Mouse (Mus musculus) urinary bladder, postnatal 4 days (tissue): ENCODE data around the gene B4galnt4.
A peak's percentile ranks its signal among the peaks of the same experiment; 100 is the strongest.

Experiments used
- DNase-seq, 2 experiments: peaks; one replicate each; pipeline ENCODE4 v3.0.0; 2021 to 2022; ENCODE audit warnings: low spot score in 2 of 2

The B4galnt4 gene

DNA sequence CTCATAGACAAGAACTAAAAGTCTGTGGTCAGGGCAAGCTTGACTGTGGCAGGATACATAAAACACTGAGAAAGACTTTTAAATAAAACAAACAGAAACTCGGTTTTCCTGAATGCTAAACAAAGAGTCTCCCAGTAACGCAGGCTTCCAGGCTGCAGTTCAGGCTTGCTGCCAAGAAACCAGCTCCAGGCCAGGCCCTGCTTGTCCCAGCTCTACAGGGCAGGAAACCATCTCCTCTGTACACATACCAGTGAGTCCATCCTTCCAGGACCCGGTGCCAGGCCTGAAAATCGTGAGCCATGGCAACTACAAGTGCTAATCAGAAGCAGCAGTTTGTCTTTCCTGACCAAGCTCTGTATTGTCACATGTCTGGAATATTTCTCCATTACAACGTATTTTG is 19.2 kb upstream of the B4galnt4 start:
- peak; percentile 69 to 78 for DNase-seq

DNA sequence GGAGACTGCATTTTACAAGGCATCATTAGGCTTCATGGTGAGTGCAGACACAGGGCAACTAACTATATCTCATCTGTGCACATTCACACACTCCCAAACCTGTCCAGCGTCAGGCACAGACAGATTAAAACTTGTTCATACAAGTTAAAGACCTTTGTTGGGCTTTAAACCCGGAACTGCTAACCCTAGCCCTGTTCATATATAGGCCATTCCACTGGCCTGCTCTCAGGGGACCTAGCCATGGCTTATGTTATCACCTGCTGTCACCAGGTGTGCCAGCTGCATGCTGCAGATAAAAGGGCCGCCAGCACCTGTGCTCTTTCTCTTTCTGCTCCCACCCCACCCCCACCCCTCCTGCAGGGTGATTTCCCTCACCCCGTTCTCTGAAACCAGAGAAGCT is 18.4 kb upstream of the B4galnt4 start:
- no peak for DNase-seq

DNA sequence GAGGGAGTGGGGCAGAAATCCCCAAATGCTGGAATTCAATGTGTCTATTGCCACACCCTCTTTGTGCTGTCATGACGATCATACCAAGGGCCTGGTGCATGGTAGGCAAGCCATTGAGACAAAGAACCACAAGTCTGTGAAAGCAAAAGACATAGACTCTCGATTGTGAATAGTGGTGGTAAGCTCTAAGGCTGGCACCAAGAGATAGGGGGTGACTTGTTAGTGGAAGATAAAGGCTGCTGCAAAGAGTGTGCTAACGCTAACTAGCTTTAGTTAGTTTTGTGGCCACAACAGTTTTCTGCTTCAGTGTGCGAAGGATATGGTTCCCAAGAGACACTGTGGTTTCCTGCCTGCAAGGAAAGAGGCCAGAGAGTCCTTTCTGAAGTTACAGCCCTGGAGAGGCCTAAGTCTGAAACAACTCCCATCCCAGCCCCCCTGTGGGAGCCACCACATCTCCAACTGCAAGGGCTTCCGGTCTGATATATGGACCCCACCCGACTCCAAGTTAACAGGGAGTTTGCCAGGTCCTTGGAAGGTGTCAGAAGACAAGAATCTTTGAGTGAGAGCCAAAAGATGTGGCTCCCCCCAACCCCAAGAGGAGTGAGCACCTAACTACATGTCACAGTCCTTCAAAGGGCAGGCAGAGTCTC is 13.8 kb upstream of the B4galnt4 start:
- DNase-seq: no peak

DNA sequence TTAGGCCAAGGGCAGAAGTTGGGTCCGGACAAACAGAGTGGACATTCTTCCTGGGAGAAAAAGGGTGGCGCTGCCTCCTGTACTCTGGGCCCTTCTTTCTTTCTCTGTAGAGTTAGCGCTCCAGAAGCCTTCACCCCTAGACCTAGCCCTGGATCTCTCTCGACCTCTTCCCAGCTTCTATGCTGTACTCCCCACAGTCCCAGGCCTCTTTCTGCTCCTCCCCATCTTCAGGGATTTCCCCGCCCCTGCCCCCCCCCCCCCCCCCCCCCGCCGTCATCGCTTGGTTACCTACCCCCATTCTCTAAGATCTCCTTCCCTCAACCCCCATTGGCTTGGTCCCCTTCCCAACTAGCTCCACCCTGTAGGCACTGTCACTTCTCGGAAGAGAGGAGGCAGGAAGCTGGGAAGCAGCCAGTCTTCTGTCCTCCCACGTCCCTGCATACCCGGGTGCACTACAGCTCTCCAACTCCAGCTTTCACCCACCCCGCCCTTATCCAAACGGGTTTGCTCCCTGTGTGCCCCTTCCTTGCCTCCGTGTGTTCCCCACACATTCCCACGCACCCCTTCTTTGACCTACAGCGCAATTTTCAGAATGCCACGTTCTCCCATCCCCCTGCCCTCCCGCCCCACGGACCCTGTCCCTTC is 13.2 kb upstream of the B4galnt4 start:
- peak; percentile 79 to 81 for DNase-seq

DNA sequence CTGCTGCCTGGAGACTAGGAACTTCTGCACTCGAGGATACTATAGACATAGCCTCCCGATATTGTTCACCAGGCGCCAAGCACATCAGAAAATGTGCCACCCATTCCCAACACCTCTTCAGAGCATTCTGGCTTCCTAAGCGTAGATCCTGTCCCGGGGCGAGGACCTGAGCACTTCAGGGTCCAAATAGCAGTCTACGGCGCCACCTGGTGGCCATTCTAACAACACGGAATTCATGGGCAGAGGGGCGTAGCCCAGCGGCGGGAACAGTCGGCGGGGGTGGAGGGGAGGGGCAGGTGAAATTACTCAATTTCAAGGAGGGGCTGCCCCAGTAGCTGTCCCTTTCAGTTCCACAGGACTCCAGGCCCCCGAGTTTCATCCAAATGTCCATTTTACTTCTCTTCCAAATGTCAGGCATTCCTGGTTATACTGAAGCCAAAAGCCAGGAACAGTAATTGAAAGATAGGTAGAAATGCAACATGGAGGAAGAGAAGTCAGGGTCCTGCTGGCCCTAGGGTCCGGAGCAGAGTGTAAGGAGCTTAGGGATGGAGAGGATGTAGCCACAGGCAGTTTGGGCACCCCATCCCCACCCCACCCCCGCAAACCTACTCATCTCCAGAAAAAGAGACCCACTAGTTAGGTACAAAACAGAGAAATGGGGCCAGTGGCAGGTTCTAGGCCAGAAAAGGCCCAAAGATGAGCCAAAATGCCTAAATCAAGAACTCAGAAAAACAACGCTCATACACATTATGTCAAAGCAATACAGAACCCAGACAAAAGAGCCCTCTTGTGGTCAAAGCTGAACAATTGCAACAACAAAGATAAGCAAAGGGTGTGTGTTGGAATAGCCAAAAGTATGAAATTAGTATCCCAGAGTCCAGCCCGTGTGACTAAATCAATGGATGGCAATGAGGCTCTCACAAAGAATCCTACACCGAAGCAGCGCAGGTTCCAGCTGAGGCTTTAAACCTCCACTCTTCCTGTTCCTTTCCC is 12.4 kb upstream of the B4galnt4 start:
- peak; percentile 88 to 94 for DNase-seq

DNA sequence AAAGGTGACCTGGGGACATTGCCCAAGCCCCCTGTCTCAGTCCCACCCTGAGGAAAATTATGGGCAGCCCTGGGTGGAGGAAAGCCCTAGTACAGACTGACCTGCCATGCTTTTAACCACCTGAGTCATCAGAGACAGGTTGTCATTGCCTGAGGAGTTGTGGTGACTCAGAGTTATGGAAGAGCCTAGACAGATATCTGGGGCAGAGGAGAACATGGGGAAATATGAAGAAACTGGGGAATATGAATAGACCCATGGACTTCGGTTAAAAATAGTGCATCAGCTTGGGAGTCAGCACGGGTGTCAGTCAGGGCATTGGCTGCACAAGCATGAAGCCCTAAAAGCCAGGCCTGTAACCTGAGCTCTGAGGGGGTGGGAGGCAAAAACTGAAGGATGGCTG is 11.6 kb upstream of the B4galnt4 start:
- no peak for DNase-seq

DNA sequence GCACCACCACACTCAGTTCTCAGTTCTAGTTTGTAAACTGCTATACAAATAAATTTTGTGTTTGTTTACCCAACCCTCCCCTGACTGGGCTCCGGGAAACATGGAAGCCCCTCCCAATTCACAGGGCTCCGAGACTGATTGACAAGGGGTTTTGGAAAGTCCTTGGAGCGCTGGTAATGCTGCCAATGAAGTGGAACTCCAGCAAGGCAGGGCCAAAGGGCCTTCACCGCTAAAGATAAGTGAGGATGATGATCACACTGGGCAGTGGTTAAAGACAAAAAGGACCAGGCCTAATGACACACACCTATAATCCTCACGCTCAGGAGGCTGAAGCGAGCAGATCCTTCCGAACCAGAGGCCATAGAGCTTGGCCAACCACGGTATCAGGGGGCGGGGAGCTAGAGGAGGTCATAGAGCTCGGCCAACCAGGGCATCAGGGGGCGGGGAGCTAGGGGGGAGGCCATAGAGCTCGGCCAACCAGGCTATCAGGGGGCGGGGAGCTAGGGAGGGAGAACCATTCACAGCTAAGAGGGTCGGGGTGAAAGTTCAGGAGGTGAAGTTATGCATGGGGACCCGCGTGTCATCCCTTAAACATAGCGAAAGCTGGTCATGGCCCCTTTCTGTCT is 9.7 kb upstream of the B4galnt4 start:
- DNase-seq: no peak

DNA sequence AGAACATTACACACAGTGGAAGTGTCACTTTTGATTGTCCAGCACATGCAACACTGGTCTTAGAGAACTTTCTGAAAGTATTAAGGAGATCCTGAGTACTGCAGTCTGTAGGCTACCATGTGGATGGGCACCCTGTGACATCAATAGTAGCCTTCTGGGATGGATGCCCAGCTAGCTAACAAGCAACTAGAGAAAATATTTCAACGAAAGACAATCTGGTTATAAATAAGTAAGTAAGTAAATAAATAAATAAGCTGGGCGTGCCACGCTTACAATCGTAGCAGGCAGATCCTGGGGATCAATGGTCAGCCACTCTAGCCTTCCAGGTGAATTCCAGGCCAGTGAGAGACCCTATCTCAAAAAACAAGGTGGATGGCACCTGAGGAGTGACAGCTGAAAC is 8.9 kb upstream of the B4galnt4 start:
- no peak for DNase-seq

DNA sequence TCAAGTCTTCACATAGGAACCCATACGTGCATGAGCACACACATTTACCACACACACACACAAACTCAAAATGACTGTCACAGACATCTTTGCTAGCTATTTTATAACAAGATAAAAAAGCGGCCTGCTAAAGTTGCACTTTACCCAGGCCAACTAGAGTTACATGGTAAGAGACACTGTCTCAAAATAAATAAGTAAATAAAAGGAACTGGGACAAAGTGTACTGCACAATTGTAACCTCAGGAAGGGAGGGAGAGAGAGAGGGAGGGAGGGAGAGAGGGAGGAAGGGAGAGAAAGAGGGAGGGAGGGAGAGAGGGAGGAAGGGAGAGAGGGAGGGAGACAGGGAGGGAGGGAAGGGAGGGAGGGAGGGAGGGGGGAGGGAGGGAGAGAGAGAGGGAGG is 8.5 kb upstream of the B4galnt4 start:
- no peak for DNase-seq

DNA sequence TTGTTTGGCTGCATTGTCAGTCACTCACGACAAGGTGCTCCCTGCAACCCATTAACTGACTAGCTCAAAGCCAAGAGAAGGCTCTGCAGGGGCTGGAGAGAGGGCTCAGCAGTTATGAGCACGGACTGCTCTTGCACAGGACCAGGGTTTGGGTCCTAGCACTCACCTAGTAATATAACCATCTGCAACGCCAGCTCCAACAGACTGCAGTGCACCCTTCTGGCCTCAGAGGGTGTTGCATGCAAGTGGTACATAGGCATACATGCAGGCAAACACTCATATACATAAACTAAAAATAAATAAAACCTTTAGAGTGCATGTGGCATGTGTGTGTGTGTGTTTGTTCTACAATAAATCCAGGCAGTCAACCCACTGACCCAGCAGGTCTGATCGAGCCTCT is 5.1 kb upstream of the B4galnt4 start:
- DNase-seq: no peak

DNA sequence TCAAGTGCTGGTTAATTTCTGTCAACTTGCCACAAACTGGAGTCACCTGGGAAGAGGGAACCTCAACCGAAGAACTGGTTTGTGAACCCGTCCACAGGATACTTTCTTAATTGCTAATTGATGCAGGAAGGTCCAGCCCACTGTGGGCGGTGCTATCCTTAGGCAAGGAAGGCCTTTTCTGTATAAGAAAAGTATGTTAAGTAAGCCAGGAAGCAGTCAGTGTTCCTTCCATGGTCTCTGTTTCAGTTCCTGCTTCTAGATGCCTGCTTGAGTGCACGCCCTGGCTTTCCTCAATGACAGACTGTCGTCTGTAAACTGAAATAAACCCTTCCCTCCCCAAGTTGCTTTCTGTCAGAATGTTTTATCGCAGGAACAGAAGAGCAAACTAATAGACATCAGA is 3.9 kb upstream of the B4galnt4 start:
- no peak for DNase-seq

DNA sequence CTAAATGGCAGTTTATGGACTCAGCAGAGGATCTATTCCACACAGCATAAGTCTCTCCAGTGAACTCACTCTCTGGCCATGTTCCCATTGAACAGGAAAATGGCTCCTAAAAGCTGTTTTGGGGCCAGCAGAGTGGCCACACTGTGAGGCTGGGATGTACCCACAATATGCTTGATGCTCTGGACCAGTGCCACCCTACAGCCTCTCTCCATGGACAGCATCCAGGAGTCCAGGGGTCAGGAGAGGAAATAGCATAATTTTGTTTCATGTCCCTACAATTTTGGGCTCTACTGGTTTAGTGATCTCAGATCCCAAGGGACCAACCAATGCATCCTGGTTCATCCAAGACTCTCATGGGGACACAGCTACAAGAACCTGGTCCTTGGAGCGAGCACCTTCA is 3.4 kb upstream of the B4galnt4 start:
- DNase-seq: no peak

DNA sequence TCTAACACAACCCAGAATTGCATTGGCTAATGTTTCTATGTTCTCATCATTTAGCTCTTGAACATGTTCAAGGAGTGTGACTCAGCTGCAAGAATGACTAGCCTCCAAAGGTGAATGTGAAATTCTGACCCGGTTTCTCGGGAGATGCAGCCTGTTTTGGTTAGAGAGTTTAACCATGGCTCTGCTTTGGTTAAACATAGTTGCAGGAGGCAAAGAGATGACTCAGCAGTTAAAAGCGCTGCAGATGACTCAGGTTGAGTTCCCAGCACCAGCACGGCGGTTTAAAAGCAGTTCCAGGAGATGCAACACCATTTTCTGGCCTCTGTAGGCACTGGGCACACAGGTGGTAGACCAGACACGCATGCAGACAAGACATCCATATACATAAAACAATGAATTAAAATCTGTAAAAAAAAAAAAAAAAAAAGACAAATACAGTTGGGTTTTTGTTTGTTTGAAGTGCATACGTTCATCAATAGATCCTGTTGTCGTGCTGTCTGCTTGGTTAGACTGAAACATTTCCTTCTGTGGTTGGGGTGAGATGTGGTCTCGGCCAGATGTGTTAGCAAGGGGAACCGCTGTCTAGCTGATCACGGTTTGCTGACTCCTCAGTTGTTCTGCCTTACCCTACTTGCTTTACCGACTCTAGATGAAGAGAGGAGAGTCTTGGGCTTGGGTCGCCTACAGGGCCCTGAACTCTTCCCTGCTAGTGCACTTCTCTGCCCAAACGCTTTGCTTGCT is 2.1 kb upstream of the B4galnt4 start:
- no peak for DNase-seq

DNA sequence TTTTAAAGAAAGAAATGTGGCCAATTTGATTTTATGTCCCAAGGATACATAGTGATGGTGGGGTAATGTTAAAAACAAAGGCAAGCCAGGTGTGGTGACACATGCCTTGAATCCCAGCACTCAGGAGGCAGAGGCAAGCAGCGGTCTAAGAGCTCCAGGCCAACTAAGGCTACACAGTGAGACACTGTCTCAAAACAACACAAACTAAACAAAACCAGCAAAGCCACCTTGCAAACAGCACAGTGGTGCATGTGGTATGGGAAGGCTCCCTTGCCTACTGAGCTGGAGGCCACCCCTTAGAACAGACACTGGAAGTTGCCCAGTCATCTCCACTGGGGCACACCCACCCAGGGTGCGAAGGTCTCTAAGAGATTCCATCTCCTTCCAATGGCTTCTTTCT is 975 bp upstream of the B4galnt4 start:
- DNase-seq: no peak

DNA sequence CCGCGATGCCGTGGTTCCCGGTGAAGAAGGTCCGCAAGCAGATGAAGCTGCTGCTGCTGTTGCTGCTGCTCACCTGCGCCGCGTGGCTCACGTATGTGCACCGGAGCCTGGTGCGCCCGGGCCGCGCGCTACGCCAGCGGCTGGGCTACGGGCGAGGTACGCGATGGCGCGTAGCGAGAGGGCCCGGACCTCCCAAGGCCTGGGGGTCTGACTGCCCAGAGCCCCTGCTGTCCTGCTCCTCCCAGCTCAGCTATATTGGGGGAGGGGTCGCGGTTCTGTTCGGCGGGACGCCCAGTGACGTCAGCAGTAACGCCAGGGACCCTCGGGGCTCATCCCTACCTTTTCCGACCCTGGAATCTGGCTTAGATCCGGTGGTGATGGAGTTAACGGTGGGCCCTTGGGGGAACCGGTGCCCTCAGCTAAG is 377 bp downstream of the B4galnt4 start:
- DNase-seq: no peak

DNA sequence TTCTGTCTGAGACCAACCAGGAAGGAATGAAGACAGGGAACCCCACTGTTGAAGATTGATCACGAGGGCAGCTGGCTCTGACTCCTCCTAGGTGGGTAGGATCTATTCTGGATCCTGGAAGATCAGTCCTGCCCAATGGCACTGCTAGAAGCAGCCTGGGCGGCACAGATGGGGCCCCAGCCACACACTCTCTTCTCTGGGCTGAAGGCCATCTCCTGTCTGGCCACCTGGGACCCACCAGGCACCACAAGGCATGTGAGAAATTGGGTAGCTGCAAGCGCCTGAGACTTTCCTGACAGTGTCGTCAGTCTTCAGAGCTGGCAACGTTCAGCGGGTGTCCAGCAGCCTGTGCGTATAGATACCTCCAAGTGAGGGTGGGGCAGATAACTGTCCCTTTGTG is 1.6 kb downstream of the B4galnt4 start:
- DNase-seq: no peak

DNA sequence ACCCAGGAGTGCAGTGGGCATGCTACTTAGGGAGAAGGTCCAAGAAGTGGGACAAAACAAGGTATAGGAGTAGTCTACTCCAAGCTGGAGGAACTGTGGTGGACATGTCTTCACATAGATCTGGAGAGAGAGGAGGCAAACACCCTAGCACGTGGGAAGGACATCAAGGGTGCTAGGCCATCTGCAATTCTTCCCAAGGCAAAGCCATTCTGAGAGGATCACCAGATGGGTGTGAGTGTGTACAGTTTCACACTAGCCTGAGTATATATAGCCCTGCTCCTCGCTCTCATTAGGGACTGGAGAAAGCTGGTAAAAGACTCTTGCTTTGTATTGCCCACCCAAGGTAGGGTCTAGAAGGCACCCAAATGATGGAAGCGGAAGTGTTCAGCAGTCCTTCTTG is 2.4 kb downstream of the B4galnt4 start:
- no peak for DNase-seq

DNA sequence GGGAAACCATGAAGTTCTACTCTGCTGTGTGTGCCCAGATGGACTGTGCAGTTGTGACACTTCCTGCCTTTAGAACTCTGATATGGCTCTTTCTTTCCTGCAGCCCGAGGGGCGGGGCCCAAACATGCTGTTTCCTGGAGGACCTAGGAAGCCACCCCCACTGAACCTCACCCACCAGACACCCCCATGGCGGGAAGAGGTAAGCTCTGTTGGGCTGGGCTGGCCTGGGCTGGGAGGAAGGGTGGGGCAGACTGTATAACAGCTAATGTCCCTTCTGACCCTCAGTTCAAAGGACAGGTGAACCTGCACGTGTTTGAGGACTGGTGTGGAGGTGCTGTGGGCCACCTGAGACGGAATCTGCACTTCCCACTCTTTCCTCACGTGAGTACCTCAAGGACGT is 3.3 kb downstream of the B4galnt4 start:
- DNase-seq: no peak

DNA sequence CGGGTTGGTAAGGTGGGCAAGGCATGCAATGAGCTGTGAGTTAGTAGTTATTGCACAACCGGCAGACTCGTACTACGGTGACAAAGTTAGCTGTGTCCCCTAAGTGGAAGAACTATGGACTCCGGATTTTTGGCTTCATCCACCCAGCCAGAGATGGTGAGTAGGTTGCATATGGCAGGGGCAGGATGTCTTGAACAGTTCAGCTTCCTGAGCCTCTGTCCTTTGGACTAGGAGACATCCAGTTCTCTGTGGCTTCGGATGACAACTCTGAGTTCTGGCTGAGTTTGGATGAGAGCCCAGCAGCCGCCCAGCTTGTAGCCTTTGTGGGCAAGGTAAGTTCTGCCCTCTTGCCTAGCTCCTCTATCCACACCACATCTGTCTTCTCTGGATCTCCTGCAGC is 3.7 kb downstream of the B4galnt4 start:
- DNase-seq: no peak

DNA sequence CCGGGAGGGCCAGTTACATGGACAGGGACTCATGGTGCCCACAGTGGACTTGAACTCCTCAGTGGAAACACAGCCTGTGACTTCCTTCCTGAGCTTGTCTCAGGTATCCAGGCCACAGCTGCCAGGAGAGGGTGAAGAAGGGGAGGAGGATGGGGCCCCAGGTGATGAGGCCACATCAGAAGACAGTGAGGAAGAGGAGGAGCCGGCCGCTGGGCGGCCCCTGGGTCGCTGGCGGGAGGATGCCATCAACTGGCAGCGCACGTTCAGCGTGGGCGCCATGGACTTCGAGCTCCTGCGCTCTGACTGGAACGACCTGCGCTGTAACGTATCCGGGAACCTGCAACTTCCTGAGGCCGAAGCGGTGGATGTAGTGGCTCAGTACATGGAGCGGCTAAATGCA is 7.4 kb downstream of the B4galnt4 start:
- DNase-seq: no peak

DNA sequence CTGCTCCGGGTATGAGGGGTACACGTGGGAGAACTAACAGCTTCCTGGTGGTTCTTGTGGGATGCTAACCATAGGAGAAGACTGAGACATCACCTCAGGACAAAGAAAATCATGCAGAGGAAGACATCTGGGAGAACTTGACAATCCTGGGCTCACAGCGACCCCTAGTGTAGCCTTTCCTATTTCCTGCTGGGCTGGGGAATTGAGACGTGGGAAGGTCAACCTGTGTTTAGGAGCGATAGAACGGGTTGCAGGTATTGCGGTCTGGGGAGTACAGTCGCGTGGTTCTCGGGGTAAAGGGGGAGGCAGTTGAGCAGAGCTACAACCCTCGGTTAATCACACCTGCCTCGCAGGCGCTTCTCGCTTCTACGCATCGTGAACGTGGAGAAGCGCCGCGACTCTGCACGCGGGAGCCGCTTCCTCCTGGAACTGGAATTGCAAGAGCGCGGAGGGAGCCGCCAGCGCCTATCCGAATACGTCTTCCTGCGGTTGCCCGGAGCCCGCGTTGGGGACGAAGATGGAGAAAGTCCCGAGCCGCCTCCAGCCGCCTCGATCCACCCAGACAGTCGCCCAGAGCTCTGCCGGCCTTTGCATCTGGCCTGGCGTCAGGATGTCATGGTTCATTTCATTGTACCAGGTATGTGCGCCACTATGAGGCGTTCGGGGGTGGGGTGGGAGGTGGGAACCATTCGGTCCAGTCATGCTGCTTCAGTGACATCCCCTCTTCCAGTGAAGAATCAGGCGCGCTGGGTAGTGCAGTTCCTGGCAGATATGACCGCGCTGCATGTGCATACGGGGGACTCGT is 9.4 kb downstream of the B4galnt4 start:
- DNase-seq: peak in 1 of 2 experiments; percentile 81
